Mouse (Mus musculus): Measurements from ENCODE around the gene Gm14744. TPM values are rescaled to one million over a fixed set of nuclear protein-coding genes. Genes with fewer than 3 reads are reported as not detected.
"Not testable (repeated sequence)": the region's sequence is repeated elsewhere in the genome, so short reads cannot be mapped to it uniquely, and the experiment has no call there.

Gm14744 gene
- total RNA-seq (2012; rRNA removed): not detected in 2 replicates
- not detected for polyA plus RNA-seq (2012; ENCODE audit: insufficient read depth in 1 of 2, insufficient read length in 2 of 2, low read depth in 1 of 2, low replicate concordance in 2 of 2, missing spikeins in 1 of 2)

DNA sequence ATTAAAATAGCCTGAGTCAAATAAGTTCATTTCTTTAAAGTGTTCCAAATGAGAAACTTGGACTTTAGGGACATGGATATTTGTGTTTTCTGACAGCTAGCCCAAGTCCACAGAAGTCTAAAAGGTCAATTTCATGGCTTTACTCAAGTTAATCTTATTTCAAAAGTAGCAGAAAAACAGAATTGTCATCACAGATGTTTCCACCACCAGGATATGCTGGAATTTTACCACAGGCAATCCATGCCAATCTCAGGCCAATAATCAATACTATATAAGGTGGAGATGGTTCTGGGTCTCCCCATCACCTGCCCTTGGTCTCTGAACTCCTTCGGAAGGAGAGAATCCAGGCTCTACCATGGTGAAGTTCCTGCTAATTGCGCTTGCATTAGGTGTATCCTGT, at the start of gene Gm14744:
Gene Gm14744 (plus strand): TSS at position 301 of the 400 bp plus-strand sequence.
- H3K27ac ChIP-seq (ENCODE audit: control insufficient read depth, low read depth, low read length); H3K27me3 ChIP-seq (ENCODE audit: control insufficient read depth in 1 of 2, insufficient read depth in 2 of 2, low read length in 2 of 2); DNase-seq (ENCODE audit: low read depth, low spot score); H3K9me3 ChIP-seq (replicated peaks; ENCODE audit: insufficient read depth, low read length); H3K36me3 ChIP-seq (ENCODE audit: control insufficient read depth in 1 of 2, insufficient read depth in 2 of 2, low read length in 2 of 2); H3K4me3 ChIP-seq (ENCODE audit: control insufficient read depth in 1 of 2, insufficient read depth in 1 of 2, low read depth in 2 of 2, low read length in 2 of 2); H3K9ac ChIP-seq (ENCODE audit: control insufficient read depth, low read depth, low read length, poor library complexity, severe bottlenecking); H3K79me2 ChIP-seq (ENCODE audit: control insufficient read depth, insufficient read depth, low read length, poor library complexity); H3K4me1 ChIP-seq (ENCODE audit: control insufficient read depth in 1 of 2, insufficient read depth in 2 of 2, low read length in 2 of 2): not testable (repeated sequence)

DNA sequence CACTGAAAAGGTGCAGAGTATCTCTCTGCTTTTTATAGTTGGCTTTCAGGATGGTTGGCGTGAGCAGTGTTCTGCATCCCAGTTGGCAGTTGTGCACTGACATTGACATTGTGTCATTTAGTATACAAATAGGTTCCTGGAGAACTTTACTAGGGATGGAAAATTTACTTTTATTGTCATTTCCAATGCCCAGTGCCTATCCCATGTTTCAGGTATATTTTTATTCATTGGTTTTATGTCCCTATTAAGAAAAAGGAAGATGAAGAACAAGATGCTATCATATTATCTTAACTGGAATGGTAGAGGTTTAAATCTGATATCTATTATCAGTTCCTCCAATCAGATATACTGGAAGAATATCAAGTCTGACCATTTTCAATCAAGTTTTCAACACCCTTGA, 11.0 kb upstream of the Gm14744 start, which contains the start of gene Pbsn:
Gene Pbsn (minus strand): TSS at position 101 of the 400 bp plus-strand sequence.
- TF ChIP-seq TCF12 (IDR thresholded peaks at IDR 0.05; ENCODE audit: low read depth, low read length) (no peak), NRF1 (IDR thresholded peaks at IDR 0.05; ENCODE audit: insufficient read depth, low read depth, low read length, poor library complexity, severe bottlenecking) (no peak), ZNF384 (IDR thresholded peaks at IDR 0.05; ENCODE audit: low read depth, low read length) (no peak), BHLHE40 (IDR thresholded peaks at IDR 0.05; ENCODE audit: borderline replicate concordance, low read depth, low read length) (no peak), UBTF (IDR thresholded peaks at IDR 0.05; ENCODE audit: borderline replicate concordance, insufficient read depth, low read depth, low read length) (no peak), SIN3A (IDR thresholded peaks at IDR 0.05; ENCODE audit: low read length) (no peak), MXI1 (IDR thresholded peaks at IDR 0.05; ENCODE audit: low read depth, low read length) (no peak), TAL1 (IDR thresholded peaks at IDR 0.05; ENCODE audit: low read length) (no peak), NELFE (IDR thresholded peaks at IDR 0.05; ENCODE audit: low read depth, low read length) (no peak), SMC3 (IDR thresholded peaks at IDR 0.05; ENCODE audit: low read depth, low read length) (no peak)
- Histone ChIP-seq H3K27ac (ENCODE audit: control insufficient read depth, low read depth, low read length) (no peak within 1 kb of the TSS), H3K79me2 (ENCODE audit: control insufficient read depth, insufficient read depth, low read length, poor library complexity) (no peaks in the 10 kb centered on the region), H3K36me3 (ENCODE audit: control insufficient read depth in 1 of 2, insufficient read depth in 2 of 2, low read length in 2 of 2) (no peaks in the 10 kb centered on the region), H3K4me1 (ENCODE audit: control insufficient read depth in 1 of 2, insufficient read depth in 2 of 2, low read length in 2 of 2) (no peaks in the 10 kb centered on the region), H3K9me3 (replicated peaks; ENCODE audit: insufficient read depth, low read length) (no peaks in the 10 kb centered on the region), H3K4me3 (ENCODE audit: control insufficient read depth in 1 of 2, insufficient read depth in 1 of 2, low read depth in 2 of 2, low read length in 2 of 2) (no peak within 1 kb of the TSS), H3K9ac (ENCODE audit: control insufficient read depth, low read depth, low read length, poor library complexity, severe bottlenecking) (no peak within 1 kb of the TSS), H3K27me3 (ENCODE audit: control insufficient read depth in 1 of 2, insufficient read depth in 2 of 2, low read length in 2 of 2) (no peaks in the 10 kb centered on the region)
- DNase-seq (ENCODE audit: low read depth, low spot score): no peak

DNA sequence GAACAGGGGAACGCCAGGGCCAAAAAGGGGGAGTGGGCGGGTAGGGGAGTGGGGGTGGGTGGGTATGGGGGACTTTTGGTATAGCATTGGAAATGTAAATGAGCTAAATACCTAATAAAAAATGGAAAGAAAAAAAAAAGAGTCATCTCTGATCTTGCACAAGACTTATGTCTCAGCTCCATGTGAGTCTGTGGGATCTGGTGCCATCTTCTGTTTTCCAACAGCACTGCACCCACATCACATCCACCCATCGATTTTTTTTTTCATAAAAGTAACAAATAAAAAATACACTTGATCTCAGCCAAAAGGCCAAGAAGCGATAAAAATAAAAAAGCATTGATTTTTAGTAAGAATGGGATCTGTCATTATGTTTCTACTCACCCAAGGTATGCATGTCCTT, 15.5 kb downstream of the Gm14744 start:
- not testable (repeated sequence) for H3K4me1 ChIP-seq (ENCODE audit: control insufficient read depth in 1 of 2, insufficient read depth in 2 of 2, low read length in 2 of 2); H3K9me3 ChIP-seq (replicated peaks; ENCODE audit: insufficient read depth, low read length); H3K36me3 ChIP-seq (ENCODE audit: control insufficient read depth in 1 of 2, insufficient read depth in 2 of 2, low read length in 2 of 2); H3K9ac ChIP-seq (ENCODE audit: control insufficient read depth, low read depth, low read length, poor library complexity, severe bottlenecking); H3K27me3 ChIP-seq (ENCODE audit: control insufficient read depth in 1 of 2, insufficient read depth in 2 of 2, low read length in 2 of 2); H3K79me2 ChIP-seq (ENCODE audit: control insufficient read depth, insufficient read depth, low read length, poor library complexity); H3K27ac ChIP-seq (ENCODE audit: control insufficient read depth, low read depth, low read length); H3K4me3 ChIP-seq (ENCODE audit: control insufficient read depth in 1 of 2, insufficient read depth in 1 of 2, low read depth in 2 of 2, low read length in 2 of 2)
- peak; percentile 2 for DNase-seq (ENCODE audit: low read depth, low spot score)
- peak in 1 of 3 experiments; percentile 16; a peak in 2 of 6 replicates for TF ChIP-seq CTCF (IDR thresholded peaks at IDR 0.05 in 2 of 3, conservative IDR thresholded peaks at IDR 0.05 in 1 of 3; ENCODE audit: control insufficient read depth in 1 of 3, insufficient read depth in 1 of 3, low read depth in 2 of 3, low read length in 3 of 3, poor library complexity in 1 of 3, severe bottlenecking in 1 of 3)
- peak; percentile 21 for TF ChIP-seq RAD21 (IDR thresholded peaks at IDR 0.05; ENCODE audit: low read depth, low read length)

Other genes starting within 250 kb of the Gm14744 start
- gene Prkx, start 68.5 kb upstream of the Gm14744 start, total RNA-seq (2012; rRNA removed): 4.3 and 4.4 TPM in 2 replicates
- 1 to 10 TPM in 1 of 2 experiments, not detected in 1; 6.7 TPM for gene Prkx, start 68.5 kb upstream of the Gm14744 start, polyA plus RNA-seq (2012; ENCODE audit: insufficient read depth in 1 of 2, insufficient read length in 2 of 2, low read depth in 1 of 2, low replicate concordance in 2 of 2, missing spikeins in 1 of 2)
- gene Pbsn, start 11.1 kb upstream of the Gm14744 start, total RNA-seq (2012; rRNA removed): not detected in 2 replicates
- not detected for gene Pbsn, start 11.1 kb upstream of the Gm14744 start, polyA plus RNA-seq (2012; ENCODE audit: insufficient read depth in 1 of 2, insufficient read length in 2 of 2, low read depth in 1 of 2, low replicate concordance in 2 of 2, missing spikeins in 1 of 2)
- not detected in 2 replicates for gene 5430402E10Rik, start 60.3 kb downstream of the Gm14744 start, total RNA-seq (2012; rRNA removed)
- not detected for gene 5430402E10Rik, start 60.3 kb downstream of the Gm14744 start, polyA plus RNA-seq (2012; ENCODE audit: insufficient read depth in 1 of 2, insufficient read length in 2 of 2, low read depth in 1 of 2, low replicate concordance in 2 of 2, missing spikeins in 1 of 2)
- not detected in 2 replicates for gene Obp1a, start 226.6 kb downstream of the Gm14744 start, total RNA-seq (2012; rRNA removed)
- gene Obp1a, start 226.6 kb downstream of the Gm14744 start, polyA plus RNA-seq (2012; ENCODE audit: insufficient read depth in 1 of 2, insufficient read length in 2 of 2, low read depth in 1 of 2, low replicate concordance in 2 of 2, missing spikeins in 1 of 2): not detected